Mouse (Mus musculus): ENCODE results near the gene Dock8.
A peak's percentile ranks its signal among the peaks of the same experiment; 100 is the strongest.

Gene Dock8

GRCm38 (mm10) chr19:25062188-25062856, 63.0 kb downstream of the Dock8 start:
- no peak for DNase-seq (ENCODE audit: low spot score)

- DNase-seq (ENCODE audit: low spot score), result no peak
Measured at GRCm38 (mm10) chr19:25062857-25063240, 63.5 kb downstream of the Dock8 start.

- DNase-seq (ENCODE audit: low spot score), result no peak
Measured at GRCm38 (mm10) chr19:25066229-25066628, 66.9 kb downstream of the Dock8 start.

- no peak for DNase-seq (ENCODE audit: low spot score)
Measured at GRCm38 (mm10) chr19:25068518-25068917, 69.2 kb downstream of the Dock8 start.

GRCm38 (mm10) chr19:25072521-25072920, 73.2 kb downstream of the Dock8 start:
- no peak for DNase-seq (ENCODE audit: low spot score)

- DNase-seq (ENCODE audit: low spot score), result no peak
Measured at GRCm38 (mm10) chr19:25074741-25075140, 75.4 kb downstream of the Dock8 start.

- no peak for DNase-seq (ENCODE audit: low spot score)
Measured at GRCm38 (mm10) chr19:25077636-25078035, 78.3 kb downstream of the Dock8 start.

- no peak for DNase-seq (ENCODE audit: low spot score)
Measured at GRCm38 (mm10) chr19:25078130-25078529, 78.8 kb downstream of the Dock8 start.

- no peak for DNase-seq (ENCODE audit: low spot score)
Measured at GRCm38 (mm10) chr19:25080166-25080565, 80.8 kb downstream of the Dock8 start.

- no peak for DNase-seq (ENCODE audit: low spot score)
Measured at GRCm38 (mm10) chr19:25082839-25083238, 83.5 kb downstream of the Dock8 start.

GRCm38 (mm10) chr19:25087181-25087580, 87.8 kb downstream of the Dock8 start:
- DNase-seq (ENCODE audit: low spot score), result no peak

- no peak for DNase-seq (ENCODE audit: low spot score)
Measured at GRCm38 (mm10) chr19:25089746-25090145, 90.4 kb downstream of the Dock8 start.

GRCm38 (mm10) chr19:25095135-25095534, 95.8 kb downstream of the Dock8 start:
- no peak for DNase-seq (ENCODE audit: low spot score)

- DNase-seq (ENCODE audit: low spot score), result no peak
Measured at GRCm38 (mm10) chr19:25096316-25096715, 97.0 kb downstream of the Dock8 start.

GRCm38 (mm10) chr19:25096986-25097385, 97.7 kb downstream of the Dock8 start:
- DNase-seq (ENCODE audit: low spot score), result no peak

GRCm38 (mm10) chr19:25097506-25097905, 98.2 kb downstream of the Dock8 start:
- no peak for DNase-seq (ENCODE audit: low spot score)

GRCm38 (mm10) chr19:25097951-25098350, 98.6 kb downstream of the Dock8 start:
- DNase-seq (ENCODE audit: low spot score), result no peak

- DNase-seq (ENCODE audit: low spot score), result no peak
Measured at GRCm38 (mm10) chr19:25098941-25099340, 99.6 kb downstream of the Dock8 start.

- DNase-seq (ENCODE audit: low spot score), result no peak
Measured at GRCm38 (mm10) chr19:25105682-25106081, 106.3 kb downstream of the Dock8 start.

- no peak for DNase-seq (ENCODE audit: low spot score)
Measured at GRCm38 (mm10) chr19:25106315-25106714, 107.0 kb downstream of the Dock8 start.

- peak; percentile 58 for DNase-seq (ENCODE audit: low spot score)
Measured at GRCm38 (mm10) chr19:25107417-25107816, 108.1 kb downstream of the Dock8 start.

- DNase-seq (ENCODE audit: low spot score), result no peak
Measured at GRCm38 (mm10) chr19:25111591-25112233, 112.4 kb downstream of the Dock8 start.

GRCm38 (mm10) chr19:25116981-25117380, 117.6 kb downstream of the Dock8 start:
- no peak for DNase-seq (ENCODE audit: low spot score)

GRCm38 (mm10) chr19:25122417-25122816, 123.1 kb downstream of the Dock8 start:
- DNase-seq (ENCODE audit: low spot score), result no peak

Measured in adipocyte (in vitro differentiated cells).